ENCODE assay signal across 13 mouse cellular contexts in genomic region chr12:73889571-73889970, GRCm38 (mm10). TPM values are rescaled to one million over a fixed set of nuclear protein-coding genes. Genes with fewer than 3 reads are reported as not detected.
"Had no signal": no experiment of that assay in that cellular context is flagged by ENCODE, and none has a peak within 500 bp of the region (broad histone marks: within the 10 kb centered on the region; RNA-seq: fewer than 3 reads in every experiment).

No protein-coding gene starts in this region.

- DNase-seq: kidney, adult 8-10 months; kidney, postnatal 25 days; liver; liver, embryonic 13.5 days; liver, postnatal 0 days; lung, postnatal 14 days; midbrain, embryonic 14.5 days had no signal

- H3K27ac ChIP-seq: limb, embryonic 12.5 days; liver, embryonic 13.5 days; lung, embryonic 15.5 days; midbrain, embryonic 10.5 days; neural tube, embryonic 12.5 days; stomach, embryonic 15.5 days had no signal

- H3K4me3 ChIP-seq: limb, embryonic 12.5 days; liver, embryonic 13.5 days; lung, embryonic 15.5 days; midbrain, embryonic 10.5 days; neural tube, embryonic 12.5 days; stomach, embryonic 15.5 days had no signal

RNA-seq across cellular contexts. Expression of gene Gm49321, which starts 47.9 kb away (rescaled TPM):
- total RNA-seq: neutrophil, adult 5-6 weeks had no signal
